Mouse (Mus musculus): ENCODE measurements at regions not wholly inside any gene's neighbourhood (a gene's known extent, or its start where the extent isn't known, plus 50 kb on each side); places are given as distances from the start of the nearest gene placed in this dataset.

GRCm38 (mm10) chr10:109607121-109607520, 596.3 kb upstream of the Syt1 start:
- DNase-seq: no peak

- DNase-seq: no peak
Observed at GRCm38 (mm10) chr10:109603241-109603640, 592.5 kb upstream of the Syt1 start.

DNA sequence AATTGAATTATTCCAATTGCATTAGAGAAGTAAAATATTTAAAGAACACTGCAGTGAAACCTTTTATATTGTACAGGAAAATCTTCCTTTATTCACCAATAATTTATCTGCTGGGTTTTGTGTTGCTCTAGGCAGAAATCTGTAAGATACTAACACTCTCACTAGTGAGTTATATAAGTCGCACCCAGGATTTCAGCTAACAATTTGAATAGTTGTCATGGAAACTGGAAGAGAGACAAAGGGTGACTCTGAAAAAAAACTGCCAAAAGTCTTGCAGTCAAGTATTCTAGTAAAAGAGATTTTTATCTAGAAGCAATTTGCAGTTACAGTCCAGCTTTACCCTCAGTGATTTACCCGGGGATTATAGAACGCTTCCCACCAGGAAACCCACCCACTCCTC, 587.8 kb upstream of the Syt1 start:
- no peak for DNase-seq

DNA sequence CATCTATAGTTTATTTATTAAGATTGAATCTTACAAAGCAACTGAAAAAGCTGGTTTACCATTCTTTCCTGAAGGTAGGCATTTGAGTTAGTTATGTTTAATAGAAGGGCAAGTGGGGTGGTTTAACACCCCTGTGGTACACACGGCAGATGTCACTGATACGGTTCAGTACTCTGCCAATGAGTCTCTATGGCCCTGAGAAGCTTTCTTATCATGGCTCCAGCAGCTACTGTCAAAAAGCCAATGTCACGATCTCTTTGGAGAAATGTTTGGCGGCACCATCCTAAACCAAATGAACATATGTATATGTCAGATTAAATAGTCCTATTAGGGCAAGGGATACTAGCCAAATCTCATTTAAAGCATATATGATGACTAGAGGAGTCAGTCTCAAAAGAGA, 562.4 kb upstream of the Syt1 start:
- DNase-seq: no peak

DNA sequence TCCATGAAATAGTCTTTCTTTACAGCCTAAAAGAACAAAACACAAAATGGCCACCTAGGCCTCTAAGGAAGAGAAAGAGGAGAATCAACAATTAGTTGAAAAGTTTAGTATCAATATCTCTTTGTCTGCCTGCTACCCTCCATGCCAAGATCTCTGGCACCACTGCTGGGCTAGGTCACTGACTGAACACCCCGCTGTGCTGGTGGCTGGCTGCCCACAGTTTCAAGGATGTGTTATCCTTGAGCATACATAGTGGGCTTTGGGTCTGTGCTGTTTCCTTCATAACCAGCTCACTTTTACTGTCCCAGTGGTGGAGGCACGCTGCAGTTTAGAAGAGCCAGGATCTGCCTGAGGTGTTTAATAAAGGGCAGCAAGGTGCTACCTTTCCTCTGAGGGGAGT, 559.0 kb upstream of the Syt1 start:
- DNase-seq: no peak

DNA sequence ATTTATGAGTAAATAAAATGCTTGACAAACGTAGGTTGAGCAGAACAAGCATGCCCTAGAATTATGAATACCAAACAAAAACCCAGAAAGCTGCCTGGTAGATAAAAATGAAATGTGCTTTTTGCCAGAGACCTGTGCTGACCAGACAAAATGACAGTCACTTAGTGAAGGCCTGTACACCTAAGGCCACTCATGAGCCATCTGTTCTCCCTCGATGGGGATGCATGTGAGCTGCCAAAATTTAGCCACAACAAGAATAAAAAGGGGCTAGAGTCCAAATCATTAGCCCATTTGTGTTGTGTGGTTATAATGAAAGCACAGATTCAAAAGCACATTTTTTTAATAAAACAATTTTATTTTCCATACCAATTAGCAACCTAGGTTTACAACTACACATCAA, 555.9 kb upstream of the Syt1 start:
- DNase-seq: no peak

DNA sequence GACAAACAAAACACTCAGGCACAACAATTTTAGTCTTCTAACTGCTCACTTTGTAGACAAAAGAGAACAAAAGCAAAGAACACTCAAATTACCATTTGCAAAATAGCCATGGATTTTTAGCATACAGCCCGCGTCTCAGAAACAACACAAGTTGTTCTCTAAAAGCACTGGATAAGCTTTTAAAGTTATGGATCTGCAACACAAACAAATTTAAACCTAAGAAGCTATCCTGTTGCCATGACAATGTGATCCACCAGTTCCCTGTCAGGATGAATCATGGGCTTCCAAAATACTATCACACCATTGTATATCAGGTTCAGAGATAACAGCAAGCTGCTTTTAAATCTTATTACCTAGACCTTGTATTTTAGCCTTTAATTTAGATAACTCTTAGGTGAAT, 550.9 kb upstream of the Syt1 start:
- DNase-seq: no peak

- no peak for DNase-seq
Observed at GRCm38 (mm10) chr10:109561094-109561493, 550.3 kb upstream of the Syt1 start.

DNA sequence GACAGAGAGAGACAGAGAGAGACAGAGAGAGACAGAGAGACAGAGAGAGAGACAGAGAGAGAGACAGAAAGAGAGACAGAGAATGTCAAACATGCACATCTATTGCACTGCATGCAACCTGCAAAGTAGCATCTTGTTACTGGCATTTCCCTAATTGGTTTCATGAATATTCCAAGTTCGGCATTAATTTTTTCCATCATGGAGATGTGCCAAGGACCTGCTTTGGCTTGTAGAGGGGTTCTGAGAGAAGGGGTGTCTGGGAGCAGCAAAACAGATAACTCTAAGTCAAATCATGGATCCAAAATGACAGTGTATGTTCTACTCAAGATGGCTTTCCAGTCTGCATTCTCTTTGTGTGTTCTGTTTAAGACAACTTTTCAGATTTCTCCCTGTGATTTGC, 532.5 kb upstream of the Syt1 start:
- no peak for DNase-seq

GRCm38 (mm10) chr10:109540229-109540628, 529.4 kb upstream of the Syt1 start:
- no peak for DNase-seq

GRCm38 (mm10) chr10:109528096-109528495, 517.3 kb upstream of the Syt1 start:
- no peak for DNase-seq

GRCm38 (mm10) chr10:109521681-109522080, 510.9 kb upstream of the Syt1 start:
- DNase-seq: no peak

DNA sequence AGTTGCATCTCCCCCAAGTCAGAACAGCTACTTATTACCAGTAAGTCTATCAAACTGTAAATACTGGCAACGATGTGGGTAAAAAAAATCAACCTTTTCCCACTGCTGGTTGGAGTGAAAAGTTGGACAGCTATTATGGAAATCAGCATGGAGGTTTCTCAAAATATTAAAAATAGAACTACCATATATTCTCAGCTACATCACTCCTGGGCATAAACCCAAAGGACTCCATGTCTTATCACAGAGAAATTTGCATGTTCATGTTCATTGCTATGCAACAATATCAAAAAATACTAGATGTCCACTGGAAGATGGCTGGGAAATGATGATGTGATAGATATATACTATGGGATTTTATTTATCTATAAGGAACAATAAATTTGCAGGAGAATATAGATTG, 506.9 kb upstream of the Syt1 start:
- DNase-seq: no peak

GRCm38 (mm10) chr10:109515225-109515624, 504.4 kb upstream of the Syt1 start:
- DNase-seq: no peak

GRCm38 (mm10) chr10:109510917-109511715, 500.3 kb upstream of the Syt1 start:
- no peak for DNase-seq

DNA sequence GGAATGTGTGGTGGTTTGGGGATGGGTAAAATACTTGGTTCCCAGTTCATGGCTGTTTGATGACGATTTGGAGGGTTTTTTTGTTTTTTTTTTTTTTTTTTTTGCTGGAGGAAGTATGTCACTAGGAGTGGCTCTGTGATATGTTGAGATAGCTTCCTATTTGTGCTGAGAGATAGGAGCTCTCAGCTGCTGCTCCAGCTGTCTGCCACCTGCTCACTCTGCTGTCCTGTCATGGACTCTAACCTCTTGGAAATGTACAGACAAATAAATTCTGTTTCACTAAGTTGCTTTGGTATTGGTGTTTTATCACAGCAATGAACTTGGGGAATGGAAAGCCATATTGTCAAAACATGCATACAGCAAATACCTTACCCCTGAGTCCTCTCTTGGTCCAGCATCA, 497.8 kb upstream of the Syt1 start:
- no peak for DNase-seq

DNA sequence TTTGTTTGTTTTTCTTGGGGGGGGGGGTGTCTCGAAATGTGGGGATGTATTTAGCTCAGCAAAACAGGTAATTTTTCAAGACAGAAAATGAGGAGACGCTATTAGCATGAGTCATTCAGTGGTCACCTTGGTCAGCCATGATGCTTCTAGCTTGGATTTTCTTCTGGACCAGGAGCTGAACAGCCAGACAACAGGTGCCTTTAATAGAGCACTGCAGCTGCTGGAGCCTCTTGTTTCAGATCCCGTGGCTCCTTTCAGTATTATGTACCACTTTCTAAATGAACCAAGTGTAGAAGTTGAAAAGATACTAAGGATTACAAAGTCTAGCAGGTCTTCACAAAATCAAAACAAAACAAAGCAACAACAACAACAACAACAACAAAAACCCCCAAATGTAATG, 496.4 kb upstream of the Syt1 start:
- no peak for DNase-seq

- DNase-seq: no peak
Observed at GRCm38 (mm10) chr10:109504683-109505082, 493.9 kb upstream of the Syt1 start.

- DNase-seq: no peak
Observed at GRCm38 (mm10) chr10:109500861-109501260, 490.1 kb upstream of the Syt1 start.

- no peak for DNase-seq
Observed at GRCm38 (mm10) chr10:109498301-109498700, 487.5 kb upstream of the Syt1 start.

GRCm38 (mm10) chr10:109496161-109496560, 485.4 kb upstream of the Syt1 start:
- no peak for DNase-seq

- DNase-seq: no peak
Observed at GRCm38 (mm10) chr10:109490765-109491164, 480.0 kb upstream of the Syt1 start.

DNA sequence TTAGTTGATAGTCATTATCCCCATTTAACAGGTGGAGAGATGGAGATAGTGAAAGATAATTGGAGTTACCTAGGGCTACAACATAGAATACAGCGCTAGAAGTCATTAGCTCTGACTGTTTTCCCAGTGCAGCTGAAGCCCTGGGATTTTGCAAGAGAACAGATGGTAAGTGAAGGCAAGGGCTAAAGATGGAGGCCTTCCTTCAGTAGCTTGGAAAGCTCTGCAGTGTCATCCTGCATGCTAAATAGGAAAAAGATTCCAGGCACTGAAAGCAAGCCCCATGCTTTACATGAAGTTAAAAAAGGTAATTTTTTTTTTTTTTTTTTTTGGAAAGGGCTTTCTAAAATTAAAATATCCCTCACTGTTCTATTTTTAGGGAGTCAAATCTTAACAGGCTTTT, 477.2 kb upstream of the Syt1 start:
- DNase-seq: no peak

GRCm38 (mm10) chr10:109486917-109487604, 476.3 kb upstream of the Syt1 start:
- DNase-seq: no peak
